Mouse (Mus musculus) heart, embryonic 10.5 days (tissue): Measurements from ENCODE around the gene Ak5. TPM values are rescaled to one million over a fixed set of nuclear protein-coding genes. Genes with fewer than 3 reads are reported as not detected.

Experiments
- DNase-seq: peaks from one replicate; pipeline ENCODE4 v3.0.0-alpha.2; 2017; ENCODE audit warnings: low spot score
- H3K27ac ChIP-seq: fragments of 300-500 bp; sonication (generic); 2 replicates; pipeline ENCODE4 v1.5.1; 2016; ENCODE audit warnings: mild to moderate bottlenecking
- H3K27me3 ChIP-seq: fragments of 300-500 bp; sonication (generic); 2 replicates; pipeline ENCODE4 v1.6.1; 2016; ENCODE audit warnings: mild to moderate bottlenecking; ENCODE audit not compliant: poor library complexity, insufficient read depth, severe bottlenecking
- H3K36me3 ChIP-seq: fragments of 300-500 bp; sonication (generic); 2 replicates; pipeline ENCODE4 v1.6.1; 2016; ENCODE audit warnings: mild to moderate bottlenecking, moderate library complexity
- H3K4me1 ChIP-seq: fragments of 300-500 bp; sonication (generic); 2 replicates; pipeline ENCODE4 v1.6.1; 2016; ENCODE audit warnings: mild to moderate bottlenecking
- H3K4me3 ChIP-seq: fragments of 300-500 bp; sonication (generic); 2 replicates; pipeline ENCODE4 v1.5.1; 2016; ENCODE audit warnings: mild to moderate bottlenecking, moderate library complexity
- H3K9me3 ChIP-seq: fragments of 300-500 bp; sonication (generic); 2 replicates; pipeline ENCODE4 v1.6.1; 2016; ENCODE audit warnings: mild to moderate bottlenecking, moderate library complexity
- WGBS: fragments of 180-500 bp; shearing (Covaris S2); methylation state at CpG from one replicate; pipeline ENCODE4 v1.1.7; 2016; 5-methylcytosine and 5-hydroxymethylcytosine counted together
- polyA plus RNA-seq: library from polyadenylated mRNA; unstranded; fragments of >200 nt; fragmentation: Nextera tagmentation; extraction: Ambion mirVana; gene quantifications from 2 replicates; pipeline ENCODE4 v1.2.1, GENCODE M21; 2016

The Ak5 gene
- polyA plus RNA-seq, 1 experiment from 2014 or later = 3.0 TPM

DNA sequence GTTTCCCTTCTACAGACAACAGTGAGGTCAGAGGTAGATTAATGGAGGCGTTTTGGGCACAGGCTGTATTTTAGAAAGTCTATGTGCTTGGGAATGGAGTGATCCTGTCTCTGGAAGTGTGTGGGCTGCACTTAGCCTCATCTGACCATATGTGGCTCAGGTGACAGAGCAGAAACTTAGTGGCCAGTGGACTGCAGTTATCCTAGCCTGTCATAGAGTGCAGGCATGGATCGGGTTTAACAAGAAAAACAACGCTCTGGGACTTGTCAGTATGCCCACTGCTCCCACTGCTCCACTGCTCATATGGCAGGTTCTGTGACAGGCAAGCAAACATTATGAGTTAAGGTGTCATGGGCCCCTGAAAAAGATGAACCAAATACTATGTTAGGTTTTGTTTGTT is 148.1 kb downstream of the Ak5 start:
- Histone ChIP-seq H3K9me3 (no peaks in the 10 kb centered on the region), H3K4me1 (no peaks in the 10 kb centered on the region), H3K36me3 (no peaks in the 10 kb centered on the region), H3K4me3 (no peak overlapping the region), H3K27ac (no peak overlapping the region), H3K27me3 (peaks cover 17% of the 10 kb centered on the region; the same call in 1 of the 2 replicates)
- no peak for DNase-seq
- WGBS = 70% methylated on average over 3 of the region's 3 CpGs

DNA sequence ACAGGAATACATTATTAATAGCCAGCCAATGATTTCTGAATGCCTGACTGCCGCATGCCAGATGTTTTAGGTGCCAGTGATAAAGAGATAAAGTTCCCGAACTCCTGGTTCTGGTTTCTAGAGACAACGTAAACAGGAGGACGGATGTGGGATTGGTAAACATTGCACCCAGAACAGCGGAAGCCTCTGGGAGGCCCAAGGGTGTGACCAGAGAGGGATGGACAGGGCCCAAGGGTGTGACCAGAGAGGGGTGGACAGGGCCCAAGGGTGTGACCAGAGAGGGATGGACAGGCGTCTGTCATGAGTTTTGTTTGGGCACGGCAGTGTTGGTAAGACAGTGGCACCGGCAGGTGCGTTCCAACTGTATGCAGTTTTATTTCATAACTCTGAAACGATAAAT is 148.6 kb downstream of the Ak5 start:
- 75% methylated on average over 10 of the region's 10 CpGs for WGBS
- no peak overlapping the region for H3K27ac ChIP-seq
- H3K4me3 ChIP-seq = no peak overlapping the region

DNA sequence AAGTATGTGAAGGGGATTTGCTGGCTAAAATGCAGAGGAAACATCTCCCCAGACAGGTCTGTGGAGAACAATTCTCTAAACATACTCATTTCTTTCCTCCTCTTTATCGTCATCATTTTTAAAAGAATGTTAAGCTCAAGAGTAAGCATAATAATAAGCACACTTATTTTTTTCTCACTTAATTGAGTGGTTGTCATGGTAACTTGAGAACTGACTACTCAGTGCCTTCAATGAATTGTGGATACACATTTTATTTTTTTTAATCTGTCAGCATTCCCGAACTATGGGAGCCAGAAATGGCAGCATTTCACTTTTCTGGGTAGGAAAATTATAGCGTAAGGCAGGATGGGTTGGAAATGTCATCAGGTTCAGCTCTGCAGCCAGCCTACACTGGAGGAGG is 151.6 kb downstream of the Ak5 start:
- no peak overlapping the region for H3K27ac ChIP-seq
- WGBS = 85% methylated on average over 3 of the region's 3 CpGs
- H3K4me1 ChIP-seq = no peaks in the 10 kb centered on the region
- H3K4me3 ChIP-seq = no peak overlapping the region
- peaks cover 37% of the 10 kb centered on the region for H3K27me3 ChIP-seq
- no peak for DNase-seq
- H3K9me3 ChIP-seq = no peaks in the 10 kb centered on the region
- H3K36me3 ChIP-seq = no peaks in the 10 kb centered on the region

More for the DNA sequence above, 148.6 kb downstream of the Ak5 start:
- Histone ChIP-seq H3K9me3 (no peaks in the 10 kb centered on the region), H3K27me3 (peaks cover 18% of the 10 kb centered on the region; the same call in 1 of the 2 replicates), H3K36me3 (no peaks in the 10 kb centered on the region), H3K4me1 (no peaks in the 10 kb centered on the region)
- no peak for DNase-seq

- Histone ChIP-seq H3K4me3 (no peak overlapping the region), H3K4me1 (no peaks in the 10 kb centered on the region), H3K27me3 (peaks cover 36% of the 10 kb centered on the region), H3K36me3 (no peaks in the 10 kb centered on the region), H3K27ac (no peak overlapping the region), H3K9me3 (no peaks in the 10 kb centered on the region)
- WGBS = 80% methylated on average over 6 of the region's 6 CpGs
- DNase-seq = no peak
Measured at GRCm38 (mm10) chr3:152515959-152516358, 152.2 kb downstream of the Ak5 start.

GRCm38 (mm10) chr3:152512517-152512916 is 155.6 kb downstream of the Ak5 start:
- Histone ChIP-seq H3K9me3 (no peaks in the 10 kb centered on the region), H3K27me3 (peaks cover 36% of the 10 kb centered on the region), H3K4me3 (no peak overlapping the region), H3K4me1 (0 out of 2 replicates have a peak, but pooled peaks cover 3% of the 10 kb centered on the region), H3K36me3 (no peaks in the 10 kb centered on the region), H3K27ac (no peak overlapping the region)
- DNase-seq = no peak
- WGBS = 37% methylated on average over 2 of the region's 2 CpGs

- 71% methylated on average over 7 of the region's 7 CpGs for WGBS
Measured at GRCm38 (mm10) chr3:152509268-152509667, 158.9 kb downstream of the Ak5 start.

DNA sequence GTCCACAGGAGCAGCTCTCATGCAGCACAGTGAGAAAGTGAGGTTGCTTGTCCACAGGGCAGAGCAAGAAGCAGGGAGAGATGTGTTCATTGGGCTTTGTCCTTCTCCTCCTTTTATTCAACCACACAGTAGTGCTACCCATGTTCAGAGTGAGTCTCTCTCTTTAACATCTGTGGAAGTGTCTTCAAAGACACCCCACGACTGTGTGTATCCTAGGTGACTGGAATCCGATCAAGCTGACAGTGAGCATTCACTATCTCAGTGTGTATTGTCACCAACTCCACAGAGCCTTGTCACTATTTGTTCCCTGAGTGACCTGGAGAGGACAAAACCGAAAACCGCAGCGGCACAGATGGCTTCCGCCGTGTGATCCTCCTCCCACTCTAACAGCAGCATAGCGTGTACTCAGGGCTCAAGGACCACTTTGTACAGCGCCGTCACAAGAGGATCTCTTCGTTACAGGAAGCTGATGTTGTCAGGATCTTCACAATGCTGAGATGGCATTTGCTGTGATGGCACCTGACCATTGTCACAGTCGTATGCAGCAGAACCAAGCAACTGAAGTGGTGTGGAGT is 159.7 kb downstream of the Ak5 start:
- 66% methylated on average over 12 of the region's 12 CpGs for WGBS
- H3K27ac ChIP-seq = no peak overlapping the region
- no peak for DNase-seq
- H3K27me3 ChIP-seq = peaks cover 30% of the 10 kb centered on the region; the same call in 1 of the 2 replicates
- H3K9me3 ChIP-seq = no peaks in the 10 kb centered on the region
- H3K4me3 ChIP-seq = no peak overlapping the region
- H3K4me1 ChIP-seq = 0 out of 2 replicates have a peak, but pooled peaks cover 3% of the 10 kb centered on the region
- no peaks in the 10 kb centered on the region for H3K36me3 ChIP-seq

More at GRCm38 (mm10) chr3:152509268-152509667, 158.9 kb downstream of the Ak5 start:
- no peak overlapping the region for H3K4me3 ChIP-seq
- H3K36me3 ChIP-seq = no peaks in the 10 kb centered on the region
- H3K9me3 ChIP-seq = no peaks in the 10 kb centered on the region
- H3K27ac ChIP-seq = no peak overlapping the region
- DNase-seq = no peak
- peaks cover 36% of the 10 kb centered on the region for H3K27me3 ChIP-seq
- H3K4me1 ChIP-seq = 0 out of 2 replicates have a peak, but pooled peaks cover 3% of the 10 kb centered on the region

- Histone ChIP-seq H3K9me3 (no peaks in the 10 kb centered on the region), H3K27me3 (peaks cover 24% of the 10 kb centered on the region; the same call in 1 of the 2 replicates), H3K36me3 (no peaks in the 10 kb centered on the region), H3K4me3 (no peak overlapping the region), H3K4me1 (0 out of 2 replicates have a peak, but pooled peaks cover 3% of the 10 kb centered on the region), H3K27ac (no peak overlapping the region)
- WGBS = 72% methylated on average over 8 of the region's 8 CpGs
- DNase-seq = no peak
Measured at GRCm38 (mm10) chr3:152507900-152508299, 160.3 kb downstream of the Ak5 start.

DNA sequence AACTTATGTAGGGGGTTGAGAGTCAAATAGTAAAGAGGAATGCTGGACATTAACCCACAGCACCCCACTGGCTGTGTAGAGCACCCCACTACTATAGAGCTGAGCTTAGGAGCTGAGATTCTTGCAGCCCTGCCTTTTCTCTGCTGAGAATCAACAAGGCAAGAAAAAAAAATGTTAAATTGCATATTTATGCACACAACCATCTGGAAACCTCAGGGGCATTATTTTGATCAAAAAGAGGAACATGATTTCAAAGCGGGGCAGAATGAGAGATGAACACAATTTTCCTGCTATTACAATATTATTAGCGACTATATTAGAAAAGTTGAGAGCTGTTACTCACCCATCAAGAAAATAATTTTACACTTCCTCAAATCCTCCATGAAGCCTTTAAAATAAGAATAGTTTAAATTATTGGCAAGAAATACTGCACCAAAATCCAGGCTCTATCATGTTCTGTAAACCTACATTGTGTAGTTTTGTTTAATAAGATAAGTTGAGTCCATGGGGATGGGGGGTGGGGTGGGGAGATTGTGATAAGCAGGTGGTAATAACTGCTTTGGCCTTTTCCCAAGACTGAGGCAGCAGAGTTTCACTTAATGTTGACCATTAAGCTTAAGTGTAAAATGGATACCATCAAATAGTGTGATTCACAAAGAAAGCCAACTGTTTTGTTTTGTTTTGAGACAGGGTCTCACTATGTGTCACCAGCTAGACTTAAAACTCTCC is 169.0 kb downstream of the Ak5 start:
- H3K4me3 ChIP-seq = no peak overlapping the region
- peaks cover 26% of the 10 kb centered on the region for H3K4me1 ChIP-seq
- WGBS = 87% methylated on average over 2 of the region's 2 CpGs
- peaks cover 14% of the 10 kb centered on the region; the same call in 1 of the 2 replicates for H3K27me3 ChIP-seq
- no peaks in the 10 kb centered on the region for H3K9me3 ChIP-seq
- H3K27ac ChIP-seq = no peak overlapping the region
- no peaks in the 10 kb centered on the region for H3K36me3 ChIP-seq
- no peak for DNase-seq

DNA sequence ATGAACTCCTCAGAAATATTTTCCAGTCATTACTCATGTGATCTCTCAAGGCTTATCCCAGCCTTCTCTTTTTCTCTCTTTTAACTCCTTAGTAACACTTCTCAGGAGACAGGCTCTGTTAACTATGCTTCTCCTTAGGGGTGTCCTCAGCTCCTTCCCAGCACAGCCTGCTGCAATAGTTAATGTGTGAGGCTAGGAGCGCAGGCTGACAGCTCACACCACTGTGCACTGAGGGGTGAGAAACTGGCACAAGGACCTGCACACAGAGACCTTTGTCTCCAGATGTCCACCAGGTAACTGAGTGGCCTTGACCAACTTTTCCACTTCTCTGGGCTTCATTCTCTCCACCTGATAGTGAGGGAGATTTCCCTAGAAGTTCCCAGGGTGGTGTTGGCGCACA is 170.3 kb downstream of the Ak5 start:
- no peaks in the 10 kb centered on the region for H3K9me3 ChIP-seq
- WGBS = 79% methylated on average over 2 of the region's 2 CpGs
- peaks cover 39% of the 10 kb centered on the region for H3K4me1 ChIP-seq
- H3K27ac ChIP-seq = no peak overlapping the region
- DNase-seq = no peak
- H3K36me3 ChIP-seq = no peaks in the 10 kb centered on the region
- no peak overlapping the region for H3K4me3 ChIP-seq
- H3K27me3 ChIP-seq = peaks cover 14% of the 10 kb centered on the region; the same call in 1 of the 2 replicates

DNA sequence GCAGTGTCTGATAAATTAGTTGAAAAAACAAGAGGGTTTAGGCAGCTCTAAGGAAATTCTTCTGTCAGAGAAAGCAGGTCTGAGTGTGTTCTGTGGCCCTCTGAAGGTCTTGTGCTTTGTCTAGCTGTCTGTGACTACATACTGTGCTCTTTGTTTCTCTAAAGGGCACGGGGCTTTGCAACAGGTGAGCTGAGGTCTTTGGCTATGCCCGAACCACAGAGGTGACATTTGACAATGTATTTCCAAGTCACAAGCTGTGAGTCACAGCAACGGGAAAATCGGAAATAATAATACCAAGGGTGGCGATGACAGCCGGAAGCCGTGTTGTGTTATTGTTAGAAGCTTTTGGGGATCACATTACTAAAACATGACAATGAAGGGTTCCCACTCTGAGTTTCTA is 171.1 kb downstream of the Ak5 start:
- DNase-seq = no peak
- H3K4me3 ChIP-seq = no peak overlapping the region
- H3K4me1 ChIP-seq = peaks cover 47% of the 10 kb centered on the region
- H3K27me3 ChIP-seq = peaks cover 21% of the 10 kb centered on the region; the same call in 1 of the 2 replicates
- H3K36me3 ChIP-seq = no peaks in the 10 kb centered on the region
- no peak overlapping the region for H3K27ac ChIP-seq
- 73% methylated on average over 7 of the region's 7 CpGs for WGBS
- no peaks in the 10 kb centered on the region for H3K9me3 ChIP-seq

DNA sequence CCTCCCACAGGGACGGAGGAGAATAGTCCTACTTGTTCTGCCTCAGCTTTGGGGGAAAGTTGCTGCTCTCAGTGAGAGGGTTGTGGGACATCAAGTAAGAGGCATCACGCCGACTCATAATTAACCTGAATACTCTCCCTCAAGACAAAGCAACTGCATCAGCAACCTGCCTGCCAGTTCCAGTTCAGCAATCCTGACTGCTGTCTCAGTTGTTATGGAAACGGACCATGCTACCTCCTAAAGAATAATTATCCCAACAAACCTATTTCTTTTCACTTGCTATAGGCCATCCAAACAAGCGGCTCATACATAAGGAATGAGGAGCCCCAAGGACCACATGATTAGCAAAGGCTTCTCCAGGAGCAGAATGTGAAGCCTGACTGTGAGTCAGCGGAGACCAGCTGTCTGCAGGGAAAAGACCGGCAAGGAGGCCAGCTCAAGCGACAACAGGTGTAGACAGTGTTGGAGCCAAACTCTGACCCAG is 172.7 kb downstream of the Ak5 start:
- Histone ChIP-seq H3K36me3 (no peaks in the 10 kb centered on the region), H3K27ac (peak overlapping the region; percentile 38; the same call in 1 of the 2 replicates), H3K4me3 (no peak overlapping the region), H3K9me3 (no peaks in the 10 kb centered on the region), H3K4me1 (peaks cover 48% of the 10 kb centered on the region), H3K27me3 (peaks cover 30% of the 10 kb centered on the region; the same call in 1 of the 2 replicates)
- WGBS = 76% methylated on average over 8 of the region's 8 CpGs
- DNase-seq = no peak

DNA sequence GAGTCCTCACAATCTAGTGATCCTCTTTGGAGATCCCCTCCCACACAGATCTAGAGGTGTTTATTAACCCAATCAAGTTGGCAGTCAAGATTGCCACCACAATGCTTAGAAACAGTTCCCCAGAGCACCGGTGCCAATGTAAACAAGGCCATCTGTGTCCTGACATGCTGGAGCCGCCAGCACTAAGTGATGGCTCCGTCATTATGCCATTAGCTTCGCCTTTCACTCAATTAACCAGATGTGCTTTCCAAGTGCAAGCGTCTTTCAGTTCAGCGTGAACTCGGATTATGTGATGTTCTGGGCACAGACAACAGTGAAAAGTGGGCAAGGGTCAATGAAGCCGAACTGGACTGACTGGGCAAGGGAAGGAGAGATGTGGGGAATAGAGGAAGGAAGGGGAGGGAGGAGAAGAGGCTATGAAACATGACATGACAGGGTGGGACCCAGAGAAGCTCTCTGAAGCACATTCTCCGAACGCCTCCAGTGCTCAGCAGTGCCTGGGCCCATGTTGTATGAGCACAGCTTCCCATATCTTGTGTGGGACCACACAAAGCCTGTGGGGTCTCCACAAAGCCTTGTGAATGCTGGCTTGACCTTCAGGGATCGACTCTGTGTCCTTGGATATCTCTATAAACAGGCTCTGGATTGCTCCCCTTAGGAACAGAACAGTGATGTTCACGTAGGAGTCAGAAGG is 173.3 kb downstream of the Ak5 start:
- 60% methylated on average over 12 of the region's 12 CpGs for WGBS
- Histone ChIP-seq H3K9me3 (no peaks in the 10 kb centered on the region), H3K27me3 (peaks cover 35% of the 10 kb centered on the region), H3K36me3 (no peaks in the 10 kb centered on the region), H3K4me3 (no peak overlapping the region), H3K27ac (peak overlapping the region; percentile 38; the same call in 1 of the 2 replicates), H3K4me1 (peaks cover 48% of the 10 kb centered on the region)
- DNase-seq = no peak
